Mouse (Mus musculus): ENCODE measurements at regions not wholly inside any gene's neighbourhood (a gene's known extent, or its start where the extent isn't known, plus 50 kb on each side); places are given as distances from the start of the nearest gene placed in this dataset.

GRCm38 (mm10) chr3:51066373-51066772 lies 157.9 kb upstream of the Noct start:
- TF ChIP-seq POLR2A (IDR thresholded peaks at IDR 0.05; ENCODE audit: insufficient read depth, low read depth, low read length) (no peak), CTCF (IDR thresholded peaks at IDR 0.05; ENCODE audit: insufficient read depth, low read depth, low read length) (no peak)
